Mouse (Mus musculus) lung, postnatal 14 days (tissue): ENCODE measurements around the gene Pdzd9.

Experiments used
- DNase-seq: peaks from one replicate; pipeline ENCODE4 v3.0.0; 2021

Gene Pdzd9

DNA sequence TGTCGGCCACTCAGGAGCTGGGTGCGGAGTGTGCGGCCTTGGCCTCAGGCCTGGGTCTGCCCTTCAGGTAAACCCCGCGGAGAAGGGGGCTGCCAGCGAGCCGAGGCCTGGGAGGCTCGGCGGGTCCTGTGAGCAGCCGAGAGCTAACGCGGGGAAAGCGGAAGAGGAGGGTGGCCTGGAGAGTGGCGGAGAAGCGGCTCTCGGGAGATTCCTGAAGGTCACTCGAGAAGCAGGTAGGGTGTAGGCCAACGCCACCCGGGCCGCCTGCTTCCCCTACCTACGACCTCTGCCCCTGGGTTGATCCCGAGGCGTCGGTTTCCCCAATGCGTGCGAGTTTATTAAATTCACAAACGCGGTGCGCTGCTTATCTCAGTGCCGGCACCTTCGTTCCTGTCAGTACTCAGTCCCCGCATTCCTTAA, 34.8 kb downstream of the Pdzd9 start:
- no peak for DNase-seq

DNA sequence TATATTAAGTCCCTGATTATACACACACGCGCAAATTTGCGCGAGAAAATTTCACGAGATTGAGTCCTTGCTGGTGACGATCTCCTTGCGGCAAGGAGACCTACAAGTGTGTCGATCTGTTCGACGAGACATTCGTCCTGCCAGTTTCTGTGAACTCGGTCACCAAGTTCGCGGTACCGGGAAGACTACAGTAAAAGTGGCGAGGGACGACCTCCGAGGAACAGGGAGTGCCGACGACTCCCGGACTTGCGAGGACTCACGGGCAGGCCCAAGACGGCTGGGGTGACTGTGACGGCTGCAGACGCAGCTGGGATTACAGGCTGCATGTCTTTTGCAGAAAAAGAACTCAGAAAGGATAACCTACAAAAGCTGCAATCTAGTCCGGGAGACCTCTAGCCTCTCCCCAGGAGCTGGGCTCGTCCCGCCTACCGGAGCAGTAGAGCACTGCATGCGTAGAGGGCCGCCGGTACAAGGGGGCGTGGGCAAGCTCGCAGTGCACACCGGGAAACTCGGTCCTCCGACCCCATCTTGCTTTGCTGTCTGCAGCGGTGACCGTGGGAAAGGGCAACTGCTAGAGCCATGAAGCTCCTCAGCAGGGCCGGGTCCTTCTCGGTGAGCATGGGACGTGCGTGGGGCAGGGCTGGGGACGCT, 35.3 kb downstream of the Pdzd9 start, which contains the start of gene Uqcrc2:
TSS of gene Uqcrc2 (plus strand) at position 466 of the 651 bp plus-strand sequence.
- peak; percentile 85 for DNase-seq

DNA sequence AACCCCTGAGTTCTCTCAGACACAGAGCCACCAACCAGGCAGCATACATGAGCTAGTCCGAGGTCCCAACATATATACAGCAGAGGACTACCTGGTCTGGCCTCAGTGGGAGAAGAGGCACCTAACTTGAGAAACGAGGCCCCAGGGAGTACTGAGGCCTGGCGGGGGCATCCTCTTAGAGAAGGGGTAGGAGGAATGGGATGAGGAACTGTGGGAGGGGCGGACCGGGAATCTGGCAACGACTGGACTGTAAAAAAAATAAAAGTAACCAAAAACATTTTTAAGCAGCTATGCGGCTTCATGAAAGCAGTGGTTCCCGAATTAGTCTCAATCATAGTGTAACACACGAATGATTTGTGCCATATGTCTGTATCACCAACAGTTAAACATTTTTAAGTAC, 35.8 kb downstream of the Pdzd9 start:
- no peak for DNase-seq

DNA sequence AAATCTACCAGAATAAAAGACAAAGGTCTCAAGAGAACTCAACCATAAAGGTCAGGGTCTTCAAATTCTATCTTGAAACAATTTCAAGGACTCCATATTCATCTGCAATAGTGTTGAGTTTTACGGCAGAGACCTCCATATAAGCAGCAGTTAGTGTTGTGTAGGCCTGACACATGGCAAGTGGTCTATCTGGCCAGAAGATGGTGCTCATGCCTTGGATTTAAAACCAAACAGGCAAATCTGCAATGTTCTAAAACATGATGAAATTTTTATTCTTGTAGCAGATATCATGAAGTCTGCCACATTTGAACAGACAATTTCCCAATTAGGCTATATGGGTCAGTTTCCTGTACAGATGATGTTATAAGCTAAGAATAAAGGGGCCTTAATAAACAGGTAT, 37.6 kb downstream of the Pdzd9 start:
- DNase-seq: peak; percentile 12

DNA sequence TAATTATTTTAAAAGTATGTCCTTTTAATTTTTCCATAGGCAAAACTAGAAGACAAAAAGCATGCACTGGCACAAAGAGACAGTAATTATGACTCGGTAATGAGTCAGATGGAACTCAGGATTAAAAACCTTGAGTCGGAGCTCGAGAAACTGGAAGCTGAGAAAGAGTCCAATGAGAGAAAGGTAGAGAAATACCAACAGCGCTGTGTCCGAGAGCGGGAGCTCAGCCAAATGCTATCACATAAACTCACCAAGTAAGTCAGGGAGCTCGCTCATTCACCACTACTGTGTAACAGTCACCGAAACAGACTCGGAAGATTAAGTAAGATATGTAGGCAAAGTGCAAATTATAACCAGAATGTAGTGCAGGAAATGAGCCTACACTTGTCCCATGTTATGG, 49.3 kb downstream of the Pdzd9 start:
- DNase-seq: no peak

DNA sequence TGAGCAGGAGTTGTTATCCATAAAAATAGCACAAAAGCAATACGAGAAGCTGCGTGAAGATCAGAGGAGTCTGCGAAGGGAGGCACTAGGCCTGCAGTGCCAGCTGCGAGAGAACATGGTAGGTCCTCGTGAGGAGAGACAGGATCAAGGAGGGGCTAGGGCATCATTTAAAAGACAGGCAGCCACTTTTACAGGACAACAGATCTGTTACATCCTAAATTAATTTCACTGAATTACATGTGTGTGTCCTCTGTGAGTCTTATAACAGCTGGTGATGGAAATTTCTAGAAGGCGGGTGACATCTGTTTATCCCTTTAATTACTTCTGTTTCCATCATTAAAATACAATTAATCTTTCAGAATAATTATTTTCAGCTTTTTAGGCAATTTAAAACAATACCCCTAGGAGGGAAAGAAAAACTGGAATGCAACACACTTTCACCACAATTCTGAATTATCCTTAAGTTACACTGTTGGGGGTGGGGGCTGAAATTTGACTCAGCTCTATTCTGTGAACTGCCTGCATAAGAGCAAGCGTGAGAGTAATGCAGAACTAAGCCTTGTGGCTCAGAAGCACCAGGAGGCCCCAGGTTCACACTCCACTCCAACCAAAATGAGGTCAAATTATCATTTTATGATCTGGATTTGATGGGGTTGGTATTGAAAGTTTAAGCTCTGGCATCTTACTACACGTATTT, 49.9 kb downstream of the Pdzd9 start:
- no peak for DNase-seq
